Mouse (Mus musculus): ENCODE measurements around the gene Vmn1r46.
"Not testable (repeated sequence)": the region's sequence is repeated elsewhere in the genome, so short reads cannot be mapped to it uniquely, and the experiment has no call there.

The Vmn1r46 gene

GRCm38 (mm10) chr6:89969013-89969412 lies at the start of gene Vmn1r46:
Gene Vmn1r46 (plus strand): TSS chr6:89969313.
- in situ Hi-C loops (cut with MseI, MboI): loop anchor here in 1 of 2 experiments (5.0 kb wide), 1 partner anchor 87 kb away; the partner anchor contains the start of gene Vmn1r44

- in situ Hi-C loops (cut with MseI, MboI): not testable (repeated sequence)
These were observed 28.6 kb upstream of the Vmn1r46 start, which contains the start of gene Vmn1r45 for GRCm38 (mm10) chr6:89940498-89940897. Gene Vmn1r45 (minus strand): TSS chr6:89940598.

- in situ Hi-C loops (cut with MseI, MboI): no loop called here
These were observed 28.2 kb upstream of the Vmn1r46 start for GRCm38 (mm10) chr6:89940926-89941325.

- in situ Hi-C loops (cut with MseI, MboI): loop anchor here in 1 of 2 experiments (10.0 kb wide), 1 partner anchor 191 kb away; no protein-coding TSS in a partner anchor
These were observed 15.6 kb upstream of the Vmn1r46 start for GRCm38 (mm10) chr6:89953556-89953955.

GRCm38 (mm10) chr6:89966341-89966740 lies 2.8 kb upstream of the Vmn1r46 start:
- in situ Hi-C loops (cut with MseI, MboI): loop anchor here in 1 of 2 experiments (5.0 kb wide), 1 partner anchor 84 kb away; the partner anchor contains the start of gene Vmn1r44

GRCm38 (mm10) chr6:89985989-89986388 lies 16.9 kb downstream of the Vmn1r46 start:
- in situ Hi-C loops (cut with MseI, MboI): loop anchor here (10.0 kb wide), 2 partner anchors 301 to 311 kb away; no protein-coding TSS in a partner anchor

- in situ Hi-C loops (cut with MseI, MboI): not testable (repeated sequence)
These were observed 46.7 kb downstream of the Vmn1r46 start, which contains the start of gene Vmn1r47 for GRCm38 (mm10) chr6:90015847-90016246. Gene Vmn1r47 (plus strand): TSS chr6:90016147.
